Mouse (Mus musculus): ENCODE measurements around the gene Dis3l. TPM values are rescaled to one million over a fixed set of nuclear protein-coding genes. Genes with fewer than 3 reads are reported as not detected.

The Dis3l gene
- polyA plus RNA-seq, 1 experiment, result 8.9 TPM

GRCm38 (mm10) chr9:64282404-64282987 lies 58.6 kb downstream of the Dis3l start:
- DNase-seq, result no peak
- 48% methylated on average over 5 of the region's 5 CpGs for WGBS
- no peak overlapping the region for H3K4me3 ChIP-seq (replicated peaks; ENCODE audit: extremely low read depth, low read depth, low read length)
- TF ChIP-seq POLR2A (IDR thresholded peaks at IDR 0.05; ENCODE audit: borderline replicate concordance, extremely low read depth, low read depth, low read length) (no peak), CTCF (IDR thresholded peaks at IDR 0.05; ENCODE audit: insufficient read depth, low read length) (no peak)
- H3K4me1 ChIP-seq (ENCODE audit: control insufficient read depth, insufficient read depth, low read length), result peaks cover 7% of the 10 kb centered on the region; the same call in 1 of the 2 replicates

- Histone ChIP-seq H3K4me1 (ENCODE audit: control insufficient read depth, insufficient read depth, low read length) (peaks cover 7% of the 10 kb centered on the region; the same call in 1 of the 2 replicates), H3K4me3 (replicated peaks; ENCODE audit: extremely low read depth, low read depth, low read length) (peak overlapping the region; percentile 96)
- DNase-seq, result no peak
- under 1% methylated on average over 24 of the region's 24 CpGs for WGBS
- TF ChIP-seq CTCF (IDR thresholded peaks at IDR 0.05; ENCODE audit: insufficient read depth, low read length), result no peak
- TF ChIP-seq POLR2A (IDR thresholded peaks at IDR 0.05; ENCODE audit: borderline replicate concordance, extremely low read depth, low read depth, low read length), result no peak
These were observed 59.3 kb downstream of the Dis3l start for GRCm38 (mm10) chr9:64281781-64282178.

- peak within 1 kb of the TSS; percentile 96 for H3K4me3 ChIP-seq (replicated peaks; ENCODE audit: extremely low read depth, low read depth, low read length)
- H3K4me1 ChIP-seq (ENCODE audit: control insufficient read depth, insufficient read depth, low read length), result peaks cover 7% of the 10 kb centered on the region; the same call in 1 of the 2 replicates
- TF ChIP-seq CTCF (IDR thresholded peaks at IDR 0.05; ENCODE audit: insufficient read depth, low read length) (no peak), POLR2A (IDR thresholded peaks at IDR 0.05; ENCODE audit: borderline replicate concordance, extremely low read depth, low read depth, low read length) (peak; percentile 78; the same call in 1 of the 2 replicates)
- peak; percentile 97 for DNase-seq
- 1% methylated on average over 46 of the region's 46 CpGs for WGBS
These were observed 59.8 kb downstream of the Dis3l start, which contains the start of gene Tipin for GRCm38 (mm10) chr9:64281105-64281780. TSS of gene Tipin (plus strand) at chr9:64281581.

GRCm38 (mm10) chr9:64278665-64279310 lies 62.3 kb downstream of the Dis3l start:
- 90% methylated on average over 6 of the region's 6 CpGs for WGBS
- no peak for DNase-seq
- Histone ChIP-seq H3K4me1 (ENCODE audit: control insufficient read depth, insufficient read depth, low read length) (peaks cover 7% of the 10 kb centered on the region; the same call in 1 of the 2 replicates), H3K4me3 (replicated peaks; ENCODE audit: extremely low read depth, low read depth, low read length) (no peak overlapping the region)
- no peak for TF ChIP-seq POLR2A (IDR thresholded peaks at IDR 0.05; ENCODE audit: borderline replicate concordance, extremely low read depth, low read depth, low read length)
- no peak for TF ChIP-seq CTCF (IDR thresholded peaks at IDR 0.05; ENCODE audit: insufficient read depth, low read length)

GRCm38 (mm10) chr9:64277706-64278105 lies 63.4 kb downstream of the Dis3l start:
- Histone ChIP-seq H3K4me3 (replicated peaks; ENCODE audit: extremely low read depth, low read depth, low read length) (no peak overlapping the region), H3K4me1 (ENCODE audit: control insufficient read depth, insufficient read depth, low read length) (peaks cover 7% of the 10 kb centered on the region; the same call in 1 of the 2 replicates)
- 56% methylated on average over 8 of the region's 8 CpGs for WGBS
- TF ChIP-seq POLR2A (IDR thresholded peaks at IDR 0.05; ENCODE audit: borderline replicate concordance, extremely low read depth, low read depth, low read length) (no peak), CTCF (IDR thresholded peaks at IDR 0.05; ENCODE audit: insufficient read depth, low read length) (peak; percentile 54)
- peak; percentile 73 for DNase-seq

GRCm38 (mm10) chr9:64274919-64275318 lies 66.2 kb downstream of the Dis3l start:
- WGBS, result 78% methylated on average over 1 of the region's 1 CpGs
- no peak for DNase-seq
- TF ChIP-seq CTCF (IDR thresholded peaks at IDR 0.05; ENCODE audit: insufficient read depth, low read length) (no peak), POLR2A (IDR thresholded peaks at IDR 0.05; ENCODE audit: borderline replicate concordance, extremely low read depth, low read depth, low read length) (no peak)
- Histone ChIP-seq H3K4me1 (ENCODE audit: control insufficient read depth, insufficient read depth, low read length) (no peaks in the 10 kb centered on the region), H3K4me3 (replicated peaks; ENCODE audit: extremely low read depth, low read depth, low read length) (no peak overlapping the region)

GRCm38 (mm10) chr9:64274291-64274690 lies 66.8 kb downstream of the Dis3l start:
- Histone ChIP-seq H3K4me1 (ENCODE audit: control insufficient read depth, insufficient read depth, low read length) (no peaks in the 10 kb centered on the region), H3K4me3 (replicated peaks; ENCODE audit: extremely low read depth, low read depth, low read length) (no peak overlapping the region)
- no peak for DNase-seq
- TF ChIP-seq POLR2A (IDR thresholded peaks at IDR 0.05; ENCODE audit: borderline replicate concordance, extremely low read depth, low read depth, low read length) (no peak), CTCF (IDR thresholded peaks at IDR 0.05; ENCODE audit: insufficient read depth, low read length) (no peak)
- WGBS, result 67% methylated on average over 4 of the region's 4 CpGs

GRCm38 (mm10) chr9:64273757-64274156 lies 67.3 kb downstream of the Dis3l start:
- Histone ChIP-seq H3K4me1 (ENCODE audit: control insufficient read depth, insufficient read depth, low read length) (no peaks in the 10 kb centered on the region), H3K4me3 (replicated peaks; ENCODE audit: extremely low read depth, low read depth, low read length) (no peak overlapping the region)
- TF ChIP-seq POLR2A (IDR thresholded peaks at IDR 0.05; ENCODE audit: borderline replicate concordance, extremely low read depth, low read depth, low read length), result no peak
- no peak for TF ChIP-seq CTCF (IDR thresholded peaks at IDR 0.05; ENCODE audit: insufficient read depth, low read length)
- no peak for DNase-seq
- 67% methylated on average over 4 of the region's 4 CpGs for WGBS

- WGBS, result 36% methylated on average over 7 of the region's 7 CpGs
- Histone ChIP-seq H3K4me1 (ENCODE audit: control insufficient read depth, insufficient read depth, low read length) (no peaks in the 10 kb centered on the region), H3K4me3 (replicated peaks; ENCODE audit: extremely low read depth, low read depth, low read length) (no peak overlapping the region)
- peak; percentile 71 for TF ChIP-seq CTCF (IDR thresholded peaks at IDR 0.05; ENCODE audit: insufficient read depth, low read length)
- TF ChIP-seq POLR2A (IDR thresholded peaks at IDR 0.05; ENCODE audit: borderline replicate concordance, extremely low read depth, low read depth, low read length), result no peak
- DNase-seq, result peak; percentile 37
These were observed 68.5 kb downstream of the Dis3l start for GRCm38 (mm10) chr9:64272611-64273010.

Data from lung, adult 2 months (tissue).